Mouse (Mus musculus): ENCODE data around the gene Shroom4. TPM values are rescaled to one million over a fixed set of nuclear protein-coding genes. Genes with fewer than 3 reads are reported as not detected.

Gene Shroom4
- polyA plus RNA-seq, 1 experiment from 2014 or later, result 10.8 TPM

- no peak for ATAC-seq (replicated peaks; ENCODE audit: insufficient number of reproducible peaks, low FRiP score, low TSS enrichment, low read depth)
- Histone ChIP-seq H3K9me3 (replicated peaks; ENCODE audit: control insufficient read depth, low read length) (no peaks in the 10 kb centered on the region), H3K4me1 (ENCODE audit: control insufficient read depth, insufficient read depth, low read length) (no peaks in the 10 kb centered on the region), H3K4me2 (ENCODE audit: low read depth, low read length) (no peak overlapping the region), H3K9ac (replicated peaks; ENCODE audit: low read length) (no peak overlapping the region), H3K27me3 (ENCODE audit: control insufficient read depth, insufficient read depth, low read length) (no peaks in the 10 kb centered on the region), H3K27ac (replicated peaks; ENCODE audit: low read depth, low read length) (no peak overlapping the region), H3K4me3 (ENCODE audit: low read depth, low read length) (no peak overlapping the region), H3K36me3 (replicated peaks; ENCODE audit: control insufficient read depth, insufficient read depth, low read depth, low read length) (no peaks in the 10 kb centered on the region)
- WGBS, result 50% methylated on average over 1 of the region's 1 CpGs
- DNase-seq (ENCODE audit: low spot score), result no peak
These were observed 174.9 kb downstream of the Shroom4 start for GRCm38 (mm10) chrX:6574511-6574910.

- no peak for DNase-seq (ENCODE audit: low spot score)
- Histone ChIP-seq H3K4me2 (ENCODE audit: low read depth, low read length) (no peak overlapping the region), H3K9ac (replicated peaks; ENCODE audit: low read length) (no peak overlapping the region), H3K4me3 (ENCODE audit: low read depth, low read length) (no peak overlapping the region), H3K9me3 (replicated peaks; ENCODE audit: control insufficient read depth, low read length) (no peaks in the 10 kb centered on the region), H3K4me1 (ENCODE audit: control insufficient read depth, insufficient read depth, low read length) (no peaks in the 10 kb centered on the region), H3K27ac (replicated peaks; ENCODE audit: low read depth, low read length) (no peak overlapping the region), H3K27me3 (ENCODE audit: control insufficient read depth, insufficient read depth, low read length) (no peaks in the 10 kb centered on the region), H3K36me3 (replicated peaks; ENCODE audit: control insufficient read depth, insufficient read depth, low read depth, low read length) (no peaks in the 10 kb centered on the region)
- 41% methylated on average over 7 of the region's 7 CpGs for WGBS
- ATAC-seq (replicated peaks; ENCODE audit: insufficient number of reproducible peaks, low FRiP score, low TSS enrichment, low read depth), result no peak
These were observed 177.3 kb downstream of the Shroom4 start for GRCm38 (mm10) chrX:6577001-6577400.

- Histone ChIP-seq H3K4me2 (ENCODE audit: low read depth, low read length) (no peak overlapping the region), H3K4me3 (ENCODE audit: low read depth, low read length) (no peak overlapping the region), H3K9ac (replicated peaks; ENCODE audit: low read length) (no peak overlapping the region), H3K4me1 (ENCODE audit: control insufficient read depth, insufficient read depth, low read length) (no peaks in the 10 kb centered on the region), H3K9me3 (replicated peaks; ENCODE audit: control insufficient read depth, low read length) (no peaks in the 10 kb centered on the region), H3K27me3 (ENCODE audit: control insufficient read depth, insufficient read depth, low read length) (no peaks in the 10 kb centered on the region), H3K36me3 (replicated peaks; ENCODE audit: control insufficient read depth, insufficient read depth, low read depth, low read length) (no peaks in the 10 kb centered on the region; the same call in 1 of the 2 replicates), H3K27ac (replicated peaks; ENCODE audit: low read depth, low read length) (no peak overlapping the region)
- DNase-seq (ENCODE audit: low spot score) (no peak), ATAC-seq (replicated peaks; ENCODE audit: insufficient number of reproducible peaks, low FRiP score, low TSS enrichment, low read depth) (no peak)
- WGBS, result 83% methylated on average over 6 of the region's 6 CpGs
These were observed 181.0 kb downstream of the Shroom4 start for GRCm38 (mm10) chrX:6580671-6581070.

- DNase-seq (ENCODE audit: low spot score) (no peak), ATAC-seq (replicated peaks; ENCODE audit: insufficient number of reproducible peaks, low FRiP score, low TSS enrichment, low read depth) (no peak)
- Histone ChIP-seq H3K27ac (replicated peaks; ENCODE audit: low read depth, low read length) (no peak overlapping the region), H3K27me3 (ENCODE audit: control insufficient read depth, insufficient read depth, low read length) (no peaks in the 10 kb centered on the region), H3K36me3 (replicated peaks; ENCODE audit: control insufficient read depth, insufficient read depth, low read depth, low read length) (no peaks in the 10 kb centered on the region; the same call in 1 of the 2 replicates), H3K9me3 (replicated peaks; ENCODE audit: control insufficient read depth, low read length) (no peaks in the 10 kb centered on the region), H3K4me1 (ENCODE audit: control insufficient read depth, insufficient read depth, low read length) (no peaks in the 10 kb centered on the region), H3K4me2 (ENCODE audit: low read depth, low read length) (no peak overlapping the region), H3K9ac (replicated peaks; ENCODE audit: low read length) (no peak overlapping the region), H3K4me3 (ENCODE audit: low read depth, low read length) (no peak overlapping the region)
- 92% methylated on average over 1 of the region's 1 CpGs for WGBS
These were observed 181.5 kb downstream of the Shroom4 start for GRCm38 (mm10) chrX:6581181-6581580.

GRCm38 (mm10) chrX:6582646-6583045, 183.0 kb downstream of the Shroom4 start:
- no peak overlapping the region for H3K4me3 ChIP-seq (ENCODE audit: low read depth, low read length)
- H3K4me1 ChIP-seq (ENCODE audit: control insufficient read depth, insufficient read depth, low read length), result no peaks in the 10 kb centered on the region
- DNase-seq (ENCODE audit: low spot score) (no peak), ATAC-seq (replicated peaks; ENCODE audit: insufficient number of reproducible peaks, low FRiP score, low TSS enrichment, low read depth) (no peak)
- no peak overlapping the region for H3K9ac ChIP-seq (replicated peaks; ENCODE audit: low read length)
- no peaks in the 10 kb centered on the region for H3K27me3 ChIP-seq (ENCODE audit: control insufficient read depth, insufficient read depth, low read length)
- no peaks in the 10 kb centered on the region; the same call in 1 of the 2 replicates for H3K36me3 ChIP-seq (replicated peaks; ENCODE audit: control insufficient read depth, insufficient read depth, low read depth, low read length)
- H3K27ac ChIP-seq (replicated peaks; ENCODE audit: low read depth, low read length), result no peak overlapping the region
- no peaks in the 10 kb centered on the region for H3K9me3 ChIP-seq (replicated peaks; ENCODE audit: control insufficient read depth, low read length)
- WGBS, result 91% methylated on average over 2 of the region's 2 CpGs
- no peak overlapping the region for H3K4me2 ChIP-seq (ENCODE audit: low read depth, low read length)

- WGBS, result 82% methylated on average over 3 of the region's 3 CpGs
- Histone ChIP-seq H3K9ac (replicated peaks; ENCODE audit: low read length) (no peak overlapping the region), H3K4me3 (ENCODE audit: low read depth, low read length) (no peak overlapping the region), H3K27me3 (ENCODE audit: control insufficient read depth, insufficient read depth, low read length) (no peaks in the 10 kb centered on the region), H3K4me1 (ENCODE audit: control insufficient read depth, insufficient read depth, low read length) (no peaks in the 10 kb centered on the region), H3K27ac (replicated peaks; ENCODE audit: low read depth, low read length) (no peak overlapping the region), H3K4me2 (ENCODE audit: low read depth, low read length) (no peak overlapping the region), H3K36me3 (replicated peaks; ENCODE audit: control insufficient read depth, insufficient read depth, low read depth, low read length) (no peaks in the 10 kb centered on the region), H3K9me3 (replicated peaks; ENCODE audit: control insufficient read depth, low read length) (no peaks in the 10 kb centered on the region)
- ATAC-seq (replicated peaks; ENCODE audit: insufficient number of reproducible peaks, low FRiP score, low TSS enrichment, low read depth) (no peak), DNase-seq (ENCODE audit: low spot score) (no peak)
These were observed 194.5 kb downstream of the Shroom4 start for GRCm38 (mm10) chrX:6594183-6594582.

GRCm38 (mm10) chrX:6654024-6654423, 254.4 kb downstream of the Shroom4 start:
- H3K27ac ChIP-seq (replicated peaks; ENCODE audit: low read depth, low read length), result no peak overlapping the region
- 2% methylated on average over 2 of the region's 2 CpGs for WGBS
- no peaks in the 10 kb centered on the region for H3K27me3 ChIP-seq (ENCODE audit: control insufficient read depth, insufficient read depth, low read length)
- no peak overlapping the region for H3K4me3 ChIP-seq (ENCODE audit: low read depth, low read length)
- no peaks in the 10 kb centered on the region for H3K9me3 ChIP-seq (replicated peaks; ENCODE audit: control insufficient read depth, low read length)
- DNase-seq (ENCODE audit: low spot score) (peak; percentile 24), ATAC-seq (replicated peaks; ENCODE audit: insufficient number of reproducible peaks, low FRiP score, low TSS enrichment, low read depth) (no peak)
- no peaks in the 10 kb centered on the region for H3K36me3 ChIP-seq (replicated peaks; ENCODE audit: control insufficient read depth, insufficient read depth, low read depth, low read length)
- no peak overlapping the region for H3K9ac ChIP-seq (replicated peaks; ENCODE audit: low read length)
- no peaks in the 10 kb centered on the region for H3K4me1 ChIP-seq (ENCODE audit: control insufficient read depth, insufficient read depth, low read length)
- H3K4me2 ChIP-seq (ENCODE audit: low read depth, low read length), result no peak overlapping the region

- 85% methylated on average over 1 of the region's 1 CpGs for WGBS
These were observed 259.2 kb downstream of the Shroom4 start for GRCm38 (mm10) chrX:6658820-6659324.

More at GRCm38 (mm10) chrX:6658820-6659324, 259.2 kb downstream of the Shroom4 start:
- Histone ChIP-seq H3K4me1 (ENCODE audit: control insufficient read depth, insufficient read depth, low read length) (no peaks in the 10 kb centered on the region), H3K36me3 (replicated peaks; ENCODE audit: control insufficient read depth, insufficient read depth, low read depth, low read length) (no peaks in the 10 kb centered on the region), H3K9ac (replicated peaks; ENCODE audit: low read length) (no peak overlapping the region), H3K27ac (replicated peaks; ENCODE audit: low read depth, low read length) (no peak overlapping the region), H3K4me3 (ENCODE audit: low read depth, low read length) (no peak overlapping the region), H3K4me2 (ENCODE audit: low read depth, low read length) (no peak overlapping the region), H3K9me3 (replicated peaks; ENCODE audit: control insufficient read depth, low read length) (no peaks in the 10 kb centered on the region), H3K27me3 (ENCODE audit: control insufficient read depth, insufficient read depth, low read length) (no peaks in the 10 kb centered on the region)
- ATAC-seq (replicated peaks; ENCODE audit: insufficient number of reproducible peaks, low FRiP score, low TSS enrichment, low read depth) (no peak), DNase-seq (ENCODE audit: low spot score) (no peak)

Data from embryonic facial prominence, embryonic 11.5 days (tissue).